Mouse (Mus musculus) G1E-ER4 (cell line): ENCODE results near the gene 2410015M20Rik. TPM values are rescaled to one million over a fixed set of nuclear protein-coding genes. Genes with fewer than 3 reads are reported as not detected.

Experiments
- GATA1 ChIP-seq: IDR thresholded peaks from one replicate; pipeline ENCODE4 v1.8.0; 2012; ENCODE audit warnings: low read length, inconsistent platforms
- polyA plus RNA-seq: library from polyadenylated mRNA; stranded (reverse); fragments of >175 nt; gene quantifications from 2 replicates; pipeline ENCODE4 v1.2.3, GENCODE M21; 2012

2410015M20Rik gene
- polyA plus RNA-seq, result 201 and 454 TPM in 2 replicates

- TF ChIP-seq GATA1, result no peak
These were observed at the start of gene 2410015M20Rik for GRCm38 (mm10) chr17:56609452-56610171. 2410015M20Rik (minus strand) TSS chr17:56609771.

- TF ChIP-seq GATA1, result no peak
These were observed 46.6 kb upstream of the 2410015M20Rik start for GRCm38 (mm10) chr17:56656171-56656570.

GRCm38 (mm10) chr17:56655311-56655710 lies 45.7 kb upstream of the 2410015M20Rik start:
- no peak for TF ChIP-seq GATA1

GRCm38 (mm10) chr17:56654771-56655170 lies 45.2 kb upstream of the 2410015M20Rik start:
- no peak for TF ChIP-seq GATA1

- TF ChIP-seq GATA1, result no peak
These were observed 42.2 kb upstream of the 2410015M20Rik start for GRCm38 (mm10) chr17:56651801-56652200.

- no peak for TF ChIP-seq GATA1
These were observed 38.0 kb upstream of the 2410015M20Rik start for GRCm38 (mm10) chr17:56647546-56647945.

GRCm38 (mm10) chr17:56643237-56643636 lies 33.7 kb upstream of the 2410015M20Rik start:
- TF ChIP-seq GATA1, result no peak

- no peak for TF ChIP-seq GATA1
These were observed 24.5 kb upstream of the 2410015M20Rik start for GRCm38 (mm10) chr17:56634023-56634422.

GRCm38 (mm10) chr17:56631807-56632206 lies 22.2 kb upstream of the 2410015M20Rik start:
- no peak for TF ChIP-seq GATA1

GRCm38 (mm10) chr17:56627530-56628277 lies 18.1 kb upstream of the 2410015M20Rik start, which contains the start of gene Catsperd:
Catsperd (plus strand) TSS chr17:56628143.
- TF ChIP-seq GATA1, result no peak

GRCm38 (mm10) chr17:56626754-56627470 lies 17.3 kb upstream of the 2410015M20Rik start, which contains the start of gene Lonp1:
Lonp1 (minus strand) TSS chr17:56626887.
- no peak for TF ChIP-seq GATA1

- TF ChIP-seq GATA1, result no peak
These were observed 16.7 kb upstream of the 2410015M20Rik start for GRCm38 (mm10) chr17:56626260-56626659.

GRCm38 (mm10) chr17:56625495-56625894 lies 15.9 kb upstream of the 2410015M20Rik start:
- TF ChIP-seq GATA1, result no peak

GRCm38 (mm10) chr17:56617628-56618027 lies 8.1 kb upstream of the 2410015M20Rik start:
- TF ChIP-seq GATA1, result no peak

- TF ChIP-seq GATA1, result no peak
These were observed 7.2 kb upstream of the 2410015M20Rik start for GRCm38 (mm10) chr17:56616725-56617124.

- TF ChIP-seq GATA1, result no peak
These were observed 6.2 kb upstream of the 2410015M20Rik start for GRCm38 (mm10) chr17:56615792-56616191.
